Mouse (Mus musculus) frontal cortex, postnatal 14 days (tissue): Measurements from ENCODE around the gene BC025920.

Source experiments
- DNase-seq, 2 experiments: peaks; one replicate each; pipeline ENCODE4 v3.0.0; 2022; ENCODE audit warnings: low spot score in 2 of 2

BC025920 gene

GRCm38 (mm10) chr10:81605974-81606751 lies at the start of gene BC025920:
BC025920 (plus strand) TSS chr10:81606270.
- DNase-seq, result peak; percentile 91 to 92

GRCm38 (mm10) chr10:81556282-81556681 lies 49.8 kb upstream of the BC025920 start:
- DNase-seq, result no peak

DNA sequence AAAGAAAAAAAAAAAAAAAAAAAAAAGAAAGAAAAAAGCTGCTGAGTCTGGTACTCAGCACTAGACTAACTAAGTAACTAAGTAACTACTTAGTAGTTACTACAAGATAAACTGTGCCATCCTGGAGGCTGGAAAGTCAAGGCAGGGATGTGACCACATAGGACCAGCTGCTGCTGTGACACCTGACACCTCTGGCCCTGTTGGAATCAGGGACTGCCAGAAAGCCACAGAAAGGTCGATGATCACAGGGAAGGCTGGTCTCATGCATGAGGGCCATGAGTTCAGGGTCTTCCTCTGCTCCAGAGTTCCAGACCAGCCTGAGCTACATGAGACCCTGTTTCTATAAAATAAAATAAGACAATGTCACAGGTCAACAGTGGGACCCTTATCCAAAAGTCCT lies 48.6 kb upstream of the BC025920 start:
- DNase-seq, result no peak

- DNase-seq, result peak in 1 of 2 experiments; percentile 61
These were observed 46.9 kb upstream of the BC025920 start, which contains the start of gene Aes for GRCm38 (mm10) chr10:81559163-81559626. Aes (plus strand) TSS chr10:81559488.

DNA sequence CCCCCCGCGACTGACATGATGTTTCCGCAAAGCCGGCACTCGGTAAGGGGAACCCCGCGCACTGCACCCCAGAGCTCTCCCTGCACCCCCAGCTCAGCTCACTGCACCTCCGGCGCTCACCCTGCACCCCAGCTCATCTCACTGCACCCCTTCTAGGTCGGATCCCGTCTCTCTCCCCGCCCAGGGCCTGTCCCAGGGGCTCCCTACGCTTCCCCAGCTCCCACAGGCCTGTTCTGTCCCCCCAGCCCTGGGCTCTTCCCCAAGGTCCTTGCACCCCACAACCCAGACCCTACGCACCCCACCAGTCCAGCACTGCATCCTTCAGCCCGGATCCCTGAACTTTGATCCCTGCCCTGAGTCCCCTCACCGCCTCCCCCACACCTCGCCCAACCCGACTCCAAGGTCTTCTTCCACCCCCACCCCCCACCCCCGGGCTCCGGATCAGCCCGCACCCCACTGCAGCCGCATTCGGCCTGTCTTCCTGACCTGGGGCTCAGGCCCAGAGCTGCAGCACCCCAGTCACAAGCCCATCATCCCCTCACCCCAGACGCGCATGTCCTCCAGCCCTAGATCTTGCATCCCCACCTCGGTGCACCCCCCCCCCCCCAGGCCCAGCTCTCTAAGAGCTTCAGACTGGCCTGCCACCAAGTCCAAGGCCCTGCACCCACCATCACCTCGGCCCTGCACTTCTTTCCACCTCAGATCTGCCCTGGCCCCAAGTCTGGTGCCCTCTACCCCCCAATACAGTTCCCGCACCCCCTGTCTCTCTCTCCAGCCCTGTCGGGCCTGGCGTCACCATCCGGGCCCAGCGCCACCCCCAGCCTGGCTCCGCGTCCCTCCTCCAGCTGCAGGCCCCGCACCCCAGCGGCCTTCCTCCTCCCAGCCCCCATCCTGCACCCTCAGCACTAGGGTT lies 46.2 kb upstream of the BC025920 start:
- no peak for DNase-seq

GRCm38 (mm10) chr10:81560719-81561459 lies 45.2 kb upstream of the BC025920 start:
- no peak for DNase-seq

GRCm38 (mm10) chr10:81562411-81562810 lies 43.7 kb upstream of the BC025920 start:
- no peak for DNase-seq

DNA sequence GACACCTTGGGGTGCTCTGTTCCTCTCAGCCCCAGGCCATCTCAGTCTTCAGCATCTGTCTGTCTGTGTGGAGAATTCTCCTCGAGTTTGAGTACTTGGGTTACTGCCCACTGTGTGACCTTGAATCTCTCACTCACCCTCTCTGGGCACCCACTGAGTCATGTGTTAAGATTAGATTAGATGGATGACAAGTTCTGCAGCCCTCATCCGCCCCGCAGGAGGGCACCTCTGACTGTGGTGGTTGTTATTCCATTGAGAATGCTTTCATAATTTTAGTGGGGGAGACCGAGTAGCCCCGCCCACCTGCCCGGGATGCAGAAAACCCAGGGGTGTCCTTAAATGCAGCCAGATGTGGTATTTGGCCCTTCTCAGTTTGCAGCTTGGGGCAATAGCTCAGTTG lies 42.6 kb upstream of the BC025920 start:
- DNase-seq, result no peak

GRCm38 (mm10) chr10:81564216-81564615 lies 41.9 kb upstream of the BC025920 start:
- no peak for DNase-seq

DNA sequence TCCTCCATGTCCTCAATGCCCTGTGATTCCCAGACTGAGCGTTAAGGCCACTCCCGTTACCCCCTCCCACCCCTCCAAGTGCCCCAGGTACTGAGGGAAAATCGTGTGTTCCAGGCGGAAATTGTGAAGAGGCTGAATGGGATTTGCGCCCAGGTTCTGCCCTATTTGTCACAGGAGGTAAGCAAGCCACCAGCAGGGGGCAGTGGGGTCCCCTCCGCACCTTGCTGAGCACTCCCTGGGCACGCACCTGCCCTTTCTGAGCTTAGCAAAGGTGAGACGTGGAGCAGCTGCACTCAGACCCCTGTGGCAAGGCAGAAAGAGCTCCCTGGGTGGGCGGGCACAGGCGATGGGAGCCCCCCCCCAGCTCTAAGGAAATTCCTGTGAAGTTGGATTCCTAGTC lies 41.3 kb upstream of the BC025920 start:
- no peak for DNase-seq

GRCm38 (mm10) chr10:81565257-81566228 lies 40.5 kb upstream of the BC025920 start:
- DNase-seq, result no peak

- no peak for DNase-seq
These were observed 37.5 kb upstream of the BC025920 start for GRCm38 (mm10) chr10:81568381-81569191.

- no peak for DNase-seq
These were observed 36.4 kb upstream of the BC025920 start for GRCm38 (mm10) chr10:81569507-81570237.

GRCm38 (mm10) chr10:81570238-81570800 lies 35.8 kb upstream of the BC025920 start:
- no peak for DNase-seq

GRCm38 (mm10) chr10:81570831-81571500 lies 35.1 kb upstream of the BC025920 start:
- peak; percentile 89 to 93 for DNase-seq

DNA sequence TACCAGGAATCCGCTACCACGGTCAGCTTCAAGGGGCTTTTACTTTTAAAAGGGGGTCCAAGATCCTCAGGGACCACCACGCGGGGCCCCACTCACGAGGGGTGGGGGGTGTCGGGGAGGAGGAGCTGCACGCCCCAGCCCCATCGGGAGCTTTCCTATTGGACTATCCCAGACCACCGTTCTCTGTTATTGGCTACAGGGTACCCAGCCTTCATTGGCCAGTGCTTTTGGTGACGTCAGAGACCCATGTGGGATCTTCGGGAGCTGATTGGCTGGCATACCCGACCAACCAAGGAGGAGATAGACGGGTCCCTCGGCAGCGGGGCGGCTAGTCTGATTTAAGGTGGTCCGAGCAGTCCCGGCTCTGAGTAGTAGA lies 34.6 kb upstream of the BC025920 start:
- DNase-seq, result peak; percentile 99

- no peak for DNase-seq
These were observed 33.9 kb upstream of the BC025920 start for GRCm38 (mm10) chr10:81572133-81572671.

DNA sequence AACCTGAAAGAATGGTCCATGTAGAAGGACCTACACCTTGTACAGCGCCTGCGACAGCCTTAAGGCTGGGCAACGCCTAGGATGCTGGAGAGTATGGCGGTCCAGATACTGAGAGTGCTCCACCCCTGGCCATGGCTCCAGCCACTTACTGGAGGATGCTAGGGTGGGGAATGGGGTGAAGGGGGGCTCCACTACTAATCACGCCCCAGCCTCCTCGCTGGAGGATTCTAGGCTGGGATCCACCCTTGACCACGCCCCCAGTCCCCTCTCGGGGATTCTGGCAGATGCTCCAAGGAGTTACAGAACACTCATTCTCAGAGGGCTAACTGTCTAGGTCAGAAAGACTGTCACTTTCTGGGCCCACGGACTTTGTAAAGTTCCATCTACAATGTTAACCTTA lies 33.1 kb upstream of the BC025920 start:
- DNase-seq, result no peak
